Comparison of ENCODE assay signal across 8 mouse cellular contexts in the genomic region with DNA sequence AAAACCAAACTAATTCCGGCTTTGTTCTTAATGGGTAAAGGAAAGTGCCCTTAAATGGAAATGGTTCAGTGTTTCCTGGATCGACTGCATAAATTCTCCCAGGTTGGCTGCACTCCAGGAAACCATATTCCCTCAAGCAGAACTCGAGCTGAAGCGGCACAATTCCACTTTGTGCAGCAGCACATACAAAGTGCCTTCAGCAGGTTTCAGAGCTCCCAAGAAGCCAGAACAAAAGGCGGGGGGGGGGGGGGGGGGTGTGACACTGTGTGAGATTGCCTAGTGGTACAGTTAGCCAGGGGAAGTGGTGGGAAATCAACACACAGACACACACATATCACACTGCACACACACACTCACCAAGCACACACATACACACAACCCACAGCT. TPM values are rescaled to one million over a fixed set of nuclear protein-coding genes. Genes with fewer than 3 reads are reported as not detected.
A peak's percentile ranks its signal among the peaks of the same experiment; 100 is the strongest.
DNase-seq lines count a peak whose midpoint lies in the region; ATAC-seq and TF ChIP-seq lines count a peak whose summit lies in the region.

No protein-coding gene starts in this region.

- peak; percentile 72; the same call in 1 of the 2 replicates for ATAC-seq in kidney, embryonic 14.5 days (ENCODE audit: low FRiP score, low TSS enrichment)

- H3K4me3 ChIP-seq in gastrocnemius, adult 2 months: peak overlapping the region; percentile 46
- H3K4me3 ChIP-seq in kidney, embryonic 14.5 days (ENCODE audit: low read length): no peak overlapping the region

- no peaks in the 10 kb centered on the region for H3K27me3 ChIP-seq in kidney, embryonic 14.5 days (ENCODE audit: control insufficient read depth, insufficient read depth, low read length)

- H3K4me1 ChIP-seq in kidney, embryonic 14.5 days (ENCODE audit: control insufficient read depth, insufficient read depth, low read length): peaks cover 13% of the 10 kb centered on the region; the same call in 1 of the 2 replicates

- no peak overlapping the region; the same call in 1 of the 2 replicates for H3K4me2 ChIP-seq in kidney, embryonic 14.5 days (replicated peaks; ENCODE audit: low read depth, low read length)

- H3K9me3 ChIP-seq in kidney, embryonic 14.5 days (ENCODE audit: control insufficient read depth, low read length): no peaks in the 10 kb centered on the region

- WGBS in kidney, embryonic 14.5 days: 6% methylated on average over 5 of the region's 5 CpGs

- H3K9ac ChIP-seq in kidney, embryonic 14.5 days (ENCODE audit: low read depth, low read length): no peak overlapping the region

- intact Hi-C loops in gastrocnemius, adult 2 months (cut with DNase I): no loop called here

- peak overlapping the region; percentile 58; the same call in 1 of the 2 replicates for H3K27ac ChIP-seq in gastrocnemius, adult 2 months
- peak overlapping the region; percentile 80 for H3K27ac ChIP-seq in kidney, embryonic 14.5 days (ENCODE audit: low read depth, low read length)

- no peak for TF ChIP-seq CTCF in gastrocnemius, adult 2 months (IDR thresholded peaks at IDR 0.05)

- H3K36me3 ChIP-seq in kidney, embryonic 14.5 days (ENCODE audit: control insufficient read depth, insufficient read depth, low read length): no peaks in the 10 kb centered on the region

- DNase-seq in gastrocnemius, adult 2 months: peak; percentile 46
- no peak for DNase-seq in gastrocnemius, adult 8-10 months (ENCODE audit: low spot score in 2 of 2)
- DNase-seq in ZHBTc4 (ENCODE audit: low read depth, low spot score): peak; percentile 53
- peak; percentile 47 for DNase-seq in heart, adult 8-10 months (ENCODE audit: low spot score)
- peak; percentile 69 for DNase-seq in lung, postnatal 36 days
- no peak for DNase-seq in natural killer cell, adult 2 months (ENCODE audit: low spot score in 2 of 2)
- DNase-seq in T-cell, adult 2 months (ENCODE audit: low spot score): no peak

RNA-seq across cellular contexts. Expression of a gene that starts 5.7 kb away (rescaled TPM):
- 1 to 10 TPM; 3.8 to 4.4 TPM for total RNA-seq in gastrocnemius, adult 2 months (2021)
- total RNA-seq in gastrocnemius, adult 8-10 months (2022): 1 to 10 TPM; 1.8 to 4.9 (median 3.0) TPM
- 10 to 100 TPM in 2 of 4 experiments, 1 to 10 TPM in 2; 8.3 to 14.2 (median 11.6) TPM for total RNA-seq in heart, adult 8-10 months (2022)
- 24.5 and 44.2 TPM in 2 replicates for polyA plus RNA-seq in kidney, embryonic 14.5 days (2014; fragmentation: Nextera tagmentation; extraction: Ambion mirVana)

Comparison
In these comparisons a context has a peak if more than half of its experiments do, and no peak if none do; other contexts are left out.
1. DNase-seq: peak in gastrocnemius, adult 2 months (single experiment), ZHBTc4 (single experiment), heart, adult 8-10 months (single experiment) and lung, postnatal 36 days (single experiment); none in gastrocnemius, adult 8-10 months (0 of 2), natural killer cell, adult 2 months (0 of 2) and T-cell, adult 2 months (single experiment).